Mouse (Mus musculus) cerebellum, adult 9-11 months (tissue): ENCODE measurements around the gene Sqor.

ENCODE experiments used
- DNase-seq: peaks from one replicate; pipeline ENCODE4 v3.0.0; 2022

Sqor gene

DNA sequence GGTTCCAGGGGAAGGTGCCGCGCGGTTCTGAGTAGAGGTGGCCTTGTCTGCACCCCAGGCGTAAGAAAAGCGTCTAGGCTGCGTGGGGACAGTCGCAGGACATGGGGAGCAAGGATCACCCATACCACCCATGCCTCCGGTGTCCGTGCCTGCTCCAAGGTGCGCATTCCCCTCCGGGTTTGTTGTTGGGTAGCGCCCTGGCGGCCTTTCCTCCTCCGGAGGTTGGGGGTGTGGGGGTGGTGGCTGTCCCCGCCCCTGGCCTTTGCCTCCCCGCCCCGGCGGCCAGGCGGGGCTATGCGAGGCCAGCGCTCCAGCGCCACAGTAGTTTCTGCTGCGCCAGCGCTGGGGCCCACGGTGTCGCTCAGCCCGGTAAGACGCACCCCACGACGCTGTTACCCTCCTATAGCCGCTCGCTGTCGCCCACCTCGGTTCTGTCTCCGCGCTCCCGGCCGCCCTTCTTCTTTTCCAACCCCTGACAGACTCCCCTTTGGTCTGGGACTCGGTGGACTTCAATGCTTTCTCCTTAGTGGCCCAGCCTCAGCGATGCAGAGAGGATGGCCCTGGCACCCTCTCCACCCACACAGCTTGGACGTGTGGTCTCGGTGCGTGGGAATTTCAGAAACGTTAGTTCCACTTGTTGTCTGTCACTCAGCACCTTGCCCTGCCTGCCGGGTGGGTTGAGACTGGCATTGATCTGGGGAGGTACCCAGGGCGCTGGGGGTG is at the start of gene Sqor:
Sqor (plus strand) TSS at position 167 of the 723 bp plus-strand sequence.
- peak; percentile 70 for DNase-seq

DNA sequence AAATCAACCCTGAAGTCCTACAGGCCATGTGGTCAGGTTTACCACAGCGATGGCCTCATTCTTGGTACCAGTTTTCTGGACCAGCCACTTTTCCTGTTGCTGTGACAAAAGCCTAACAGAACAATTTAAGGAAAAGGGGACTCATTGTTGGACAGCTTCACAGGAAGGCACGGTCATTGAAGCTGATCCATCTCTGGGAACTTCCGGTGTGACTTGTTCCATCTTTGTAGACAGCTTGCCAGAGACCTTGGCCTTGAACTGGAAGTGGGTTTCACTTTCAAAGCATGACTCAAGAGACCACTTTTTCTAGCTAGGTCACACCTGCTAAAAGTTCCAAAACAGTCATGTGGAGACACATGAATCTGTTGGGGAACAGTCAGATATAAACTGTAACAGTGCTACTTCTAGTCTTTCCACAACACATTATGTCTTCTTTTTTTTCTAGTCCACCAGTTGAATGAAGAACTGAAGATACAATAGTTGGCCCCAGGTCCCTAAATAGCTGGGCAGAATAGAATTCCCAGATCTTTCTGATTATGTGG is 48.7 kb upstream of the Sqor start:
- no peak for DNase-seq

DNA sequence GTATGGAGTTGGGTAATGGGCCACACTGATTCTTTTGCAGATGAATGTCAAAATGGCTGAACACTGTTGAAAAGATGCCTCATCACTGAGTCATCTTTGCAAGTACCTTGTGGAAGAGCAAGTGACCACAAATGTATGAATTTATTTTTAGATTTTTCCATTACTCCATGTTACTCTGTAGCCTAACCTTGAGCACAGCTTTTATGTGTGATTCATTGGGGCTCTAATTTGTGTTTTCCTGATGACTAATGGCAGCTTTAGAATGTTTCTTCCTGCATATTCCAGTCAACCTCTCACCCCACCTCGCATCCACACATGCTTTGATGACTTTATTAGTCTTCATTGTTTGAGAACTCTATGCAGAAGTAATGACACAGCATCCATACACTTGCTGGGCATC is 45.8 kb upstream of the Sqor start:
- DNase-seq = no peak

DNA sequence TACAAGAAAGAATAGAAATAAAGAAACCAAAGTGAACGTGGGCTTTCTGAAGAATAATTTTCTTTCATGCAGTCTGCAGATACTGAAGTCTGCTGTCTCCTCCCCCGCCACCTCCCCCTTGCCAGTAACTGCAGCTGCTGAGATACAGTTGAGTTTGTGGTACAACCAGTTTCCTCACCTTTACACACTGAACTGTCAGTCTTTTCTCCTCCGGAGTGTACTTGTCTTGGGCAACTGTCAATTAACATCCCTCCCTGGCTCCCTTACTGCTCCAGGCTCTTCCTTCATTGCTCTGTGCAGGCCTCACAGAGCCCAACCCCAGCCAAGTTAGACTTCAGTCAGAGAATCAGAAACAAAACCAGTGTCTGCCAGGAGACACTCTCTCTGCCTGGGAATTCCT is 44.5 kb upstream of the Sqor start:
- DNase-seq = no peak

DNA sequence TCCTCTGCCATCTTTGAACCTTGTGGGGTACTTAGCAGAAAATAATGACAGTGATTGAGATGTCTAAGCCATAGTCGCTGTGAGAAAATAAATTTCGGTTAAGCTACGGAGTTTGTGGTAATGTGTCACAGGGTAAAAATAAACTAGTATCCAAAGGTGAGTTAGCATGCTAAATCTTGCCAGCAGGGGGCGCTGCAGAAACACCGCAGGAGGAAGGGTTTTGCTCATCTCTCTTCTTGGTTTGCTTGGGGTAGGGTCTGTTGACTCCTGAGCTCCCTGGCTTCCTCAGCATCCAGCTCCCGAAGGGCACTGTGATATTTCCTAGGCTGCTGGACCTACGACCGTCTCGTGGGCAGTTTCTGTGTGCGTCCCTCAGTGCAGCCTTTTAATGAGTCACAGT is 39.4 kb upstream of the Sqor start:
- no peak for DNase-seq

DNA sequence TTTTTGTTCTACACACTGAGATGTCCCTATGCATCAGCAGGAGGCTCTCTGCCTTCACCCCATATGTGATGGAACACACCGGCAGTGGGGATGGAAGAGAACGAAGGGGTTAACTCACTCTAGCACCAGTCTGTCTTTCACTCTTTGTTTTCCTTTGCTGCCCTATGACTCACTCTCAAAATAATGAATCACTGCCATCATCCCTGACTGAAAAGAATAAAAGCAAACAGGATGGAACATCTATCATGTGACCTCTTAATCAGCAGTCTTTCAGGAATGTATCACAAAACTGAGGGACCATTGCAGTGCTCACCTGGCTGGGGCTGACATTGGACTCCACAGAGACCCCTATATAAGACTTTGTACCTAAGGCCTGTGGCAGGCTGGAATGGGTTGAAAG is 33.6 kb upstream of the Sqor start:
- DNase-seq = no peak

DNA sequence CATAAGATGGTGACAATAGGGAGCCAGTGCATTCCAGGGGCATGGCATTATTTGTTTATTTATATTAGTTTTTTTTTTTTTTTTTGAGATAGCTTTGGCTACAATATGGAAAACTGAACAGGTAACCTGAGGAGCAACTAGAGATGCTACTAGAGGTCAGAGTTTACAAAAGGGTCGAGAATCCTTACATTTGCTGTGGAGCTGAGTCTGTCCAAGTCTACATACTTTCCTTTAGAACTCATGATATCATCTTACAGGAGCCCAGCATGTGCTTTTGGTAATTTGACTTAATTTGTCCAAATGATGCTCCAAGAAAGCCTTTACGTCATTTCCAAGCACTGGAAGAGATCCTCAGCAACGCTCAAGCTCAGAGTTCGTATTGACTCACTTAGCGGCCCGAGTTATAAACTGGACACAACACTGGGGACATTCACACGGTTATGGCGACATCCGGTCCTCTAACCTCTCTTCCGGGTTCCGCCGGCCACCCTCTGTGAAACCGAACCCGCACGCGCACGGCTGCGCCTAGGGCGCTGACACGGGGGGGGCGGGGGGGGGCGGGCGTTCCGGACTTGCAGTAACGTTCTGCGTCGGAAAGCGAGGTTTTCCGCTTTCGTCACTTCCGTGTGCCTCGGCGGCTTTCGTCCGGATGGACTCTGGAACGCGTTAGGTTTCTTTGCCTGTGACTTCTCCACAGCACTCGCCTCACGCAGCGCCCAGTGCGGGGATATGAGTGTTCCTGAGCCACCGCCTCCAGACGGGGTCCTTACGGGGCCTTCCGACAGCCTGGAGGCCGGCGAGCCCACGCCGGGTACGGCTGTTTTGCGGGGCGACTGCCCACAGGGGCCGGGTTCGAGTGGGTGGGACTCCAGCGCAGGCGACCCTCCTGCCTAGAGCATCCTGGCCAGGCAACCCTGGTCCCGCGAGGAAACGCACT is 26.9 kb upstream of the Sqor start, which contains the start of gene Bloc1s6:
Bloc1s6 (plus strand) TSS at position 610 of the 937 bp plus-strand sequence.
- DNase-seq = peak; percentile 93

DNA sequence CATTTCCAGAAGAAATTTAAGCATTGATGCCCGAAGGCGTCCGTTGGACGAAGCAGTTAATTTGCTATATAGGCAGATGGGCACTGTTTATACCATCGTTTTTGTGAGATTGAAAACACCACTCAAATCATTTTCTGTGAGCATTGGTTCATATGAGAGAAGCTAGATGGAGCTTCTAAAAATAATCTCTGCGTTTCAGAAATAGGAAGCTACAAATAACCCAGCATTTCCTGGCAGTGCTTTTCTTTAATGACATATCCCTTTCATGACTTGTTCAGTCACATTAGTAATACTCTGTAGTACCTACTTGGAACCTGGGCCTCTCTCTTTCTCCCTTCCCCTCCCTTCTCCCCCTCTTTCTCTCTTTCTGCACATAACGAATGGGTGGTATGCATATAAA is 26.0 kb upstream of the Sqor start:
- no peak for DNase-seq

DNA sequence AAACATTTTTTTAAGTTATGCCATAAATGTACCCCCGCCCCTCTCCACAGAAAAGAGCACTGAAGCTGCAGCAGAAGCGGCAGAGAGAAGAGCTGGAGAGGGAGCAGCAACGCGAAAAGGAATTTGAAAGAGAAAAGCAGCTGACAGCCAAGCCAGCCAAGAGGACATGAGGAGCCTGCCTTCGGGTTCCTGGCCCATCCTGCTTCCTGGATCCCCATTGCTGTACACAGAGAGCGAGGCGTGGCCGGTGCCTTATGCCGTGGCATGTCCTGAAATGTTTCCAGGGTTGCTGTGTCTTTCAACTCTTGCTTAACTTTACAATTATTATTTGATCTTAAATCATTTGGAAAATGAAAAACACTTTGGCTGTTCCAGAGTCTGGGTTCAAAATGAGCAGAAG is 18.6 kb upstream of the Sqor start:
- DNase-seq = no peak

DNA sequence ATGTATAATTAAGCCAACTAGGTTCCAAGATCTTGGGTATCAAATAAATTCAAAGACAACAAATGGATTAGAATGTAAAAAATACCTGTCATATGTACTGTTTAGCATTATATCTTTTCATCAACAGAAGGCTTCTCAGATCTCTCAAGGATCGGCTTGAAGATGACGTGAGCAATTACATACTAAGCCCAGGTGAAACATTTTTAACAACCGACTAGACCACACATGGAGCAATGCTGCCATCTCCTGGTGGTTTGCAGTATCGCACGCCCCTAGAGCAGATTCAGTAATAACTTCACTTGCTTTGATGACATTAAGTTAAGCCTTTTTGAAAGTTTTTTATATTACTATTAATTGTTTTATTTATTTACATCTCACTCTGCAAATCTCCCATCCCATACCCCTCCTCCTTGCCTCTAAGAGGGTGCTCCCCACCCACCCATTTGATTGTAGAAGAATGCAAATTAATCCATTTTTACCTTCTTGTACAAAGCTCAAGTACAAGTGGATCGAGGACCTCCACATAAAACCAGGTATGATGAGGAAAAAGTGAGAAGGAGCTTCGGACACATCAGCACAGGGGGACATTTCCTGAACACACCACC is 11.2 kb upstream of the Sqor start:
- peak; percentile 63 for DNase-seq

DNA sequence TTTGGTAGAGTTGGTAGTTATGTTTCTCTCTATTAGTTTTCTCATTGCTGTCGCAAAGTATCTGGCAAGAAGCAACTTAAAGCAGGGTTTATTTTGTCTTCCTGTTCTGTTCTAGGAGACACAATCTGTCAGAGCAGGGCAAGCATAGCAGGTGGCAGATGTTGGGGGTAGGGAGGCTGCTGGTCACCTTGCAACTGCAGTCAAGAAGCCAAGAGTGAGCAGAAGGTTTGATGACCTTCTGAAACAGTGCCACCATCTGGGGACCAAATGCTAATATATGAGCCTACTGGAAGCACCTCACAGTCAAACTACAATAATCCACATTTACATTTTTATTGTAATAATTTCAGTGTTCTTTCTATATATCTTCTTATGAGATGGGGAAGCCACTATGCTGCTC is 5.2 kb upstream of the Sqor start:
- DNase-seq = peak; percentile 88

DNA sequence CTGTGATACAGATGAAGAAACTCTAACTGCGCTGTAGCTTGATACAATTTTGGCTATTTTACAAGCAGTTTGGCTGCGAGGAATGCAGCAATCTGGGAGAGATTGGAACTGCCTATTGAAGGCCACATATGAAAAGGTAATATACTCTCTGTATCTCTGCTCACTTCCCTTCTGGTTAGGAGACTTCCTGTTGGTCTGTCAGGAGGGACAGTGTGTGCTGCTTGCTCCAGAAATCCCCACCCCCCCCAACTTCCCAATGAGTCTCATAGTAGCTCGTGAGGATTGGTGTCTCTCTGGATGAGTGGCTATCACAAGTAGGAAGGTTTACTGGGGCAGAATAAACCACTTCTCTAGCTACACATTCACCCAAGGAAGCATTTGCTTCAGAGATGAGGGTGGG is 2.0 kb upstream of the Sqor start:
- DNase-seq = no peak

DNA sequence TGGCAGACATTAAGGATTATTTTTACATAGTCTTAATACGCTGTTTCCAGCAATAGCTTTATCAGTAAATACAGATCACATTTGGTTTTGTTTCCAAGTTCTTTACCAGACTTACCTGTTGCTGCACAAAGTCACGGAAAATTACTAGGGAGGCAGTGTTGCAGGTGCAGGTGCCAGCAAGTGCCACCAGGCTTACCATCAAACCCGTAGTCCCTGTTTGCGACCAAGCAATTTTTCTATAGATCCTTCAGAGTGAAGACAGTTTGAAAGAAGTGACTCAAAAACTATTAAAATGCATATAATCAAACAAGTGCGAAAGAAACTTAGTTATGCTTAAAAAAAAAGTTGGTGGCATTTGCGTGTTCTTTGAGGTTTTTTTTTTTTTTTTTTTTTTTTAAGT is 511 bp upstream of the Sqor start:
- no peak for DNase-seq

DNA sequence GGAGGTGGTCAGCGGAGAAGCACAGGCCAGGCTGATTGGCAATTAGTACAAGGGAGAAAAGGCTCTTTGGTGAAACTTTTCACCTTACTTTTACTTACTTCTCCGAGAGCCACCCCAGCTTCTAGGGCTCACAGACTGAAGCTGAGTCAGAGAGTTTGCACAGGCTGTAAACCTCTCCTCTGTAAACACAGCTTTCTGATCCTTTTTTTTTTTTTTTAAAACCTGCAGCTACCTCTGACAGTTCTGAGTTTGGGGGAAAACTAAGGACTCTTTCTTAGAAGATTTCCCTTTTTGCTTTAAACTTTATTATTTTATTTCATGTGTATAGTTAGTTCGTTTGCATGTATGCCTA is 733 bp downstream of the Sqor start:
- DNase-seq = no peak

DNA sequence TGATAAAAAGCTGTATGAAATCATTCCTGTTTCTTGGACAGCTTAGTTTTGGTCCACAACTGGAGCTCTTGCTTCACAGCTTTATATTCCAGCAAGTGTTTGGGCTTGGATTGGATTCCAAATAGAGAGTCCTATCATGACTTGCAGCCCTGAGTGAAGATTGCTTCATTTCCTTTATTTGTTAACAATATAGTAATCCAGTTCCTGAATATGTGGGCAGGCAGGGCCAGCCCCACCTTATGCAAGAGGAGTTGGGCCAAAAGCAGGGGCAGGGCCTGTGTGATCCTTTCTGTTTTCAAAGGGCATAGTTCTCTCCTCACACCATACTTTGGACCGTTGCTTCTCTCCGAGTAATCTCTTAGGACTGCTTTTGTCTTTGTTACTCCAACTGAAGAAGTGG is 6.0 kb downstream of the Sqor start:
- DNase-seq = no peak

DNA sequence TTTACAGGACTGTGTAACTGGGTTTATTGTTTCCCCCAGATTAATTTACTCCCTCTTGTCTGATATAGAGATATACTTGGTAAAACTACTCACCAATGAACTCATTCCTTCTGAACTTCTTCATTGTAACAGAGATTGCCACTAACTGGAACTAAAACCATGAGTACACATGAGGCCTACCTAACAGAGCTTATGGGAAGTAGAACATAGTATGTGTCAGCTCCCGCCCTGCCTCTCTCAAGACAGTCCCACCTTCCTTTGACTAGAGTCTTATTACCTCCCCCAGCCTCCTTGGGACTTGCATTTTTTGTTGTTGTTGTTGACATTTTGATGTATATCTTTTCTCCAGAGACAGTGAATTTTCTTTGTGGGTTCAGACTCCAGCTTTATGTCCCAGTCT is 7.9 kb downstream of the Sqor start:
- DNase-seq = no peak

DNA sequence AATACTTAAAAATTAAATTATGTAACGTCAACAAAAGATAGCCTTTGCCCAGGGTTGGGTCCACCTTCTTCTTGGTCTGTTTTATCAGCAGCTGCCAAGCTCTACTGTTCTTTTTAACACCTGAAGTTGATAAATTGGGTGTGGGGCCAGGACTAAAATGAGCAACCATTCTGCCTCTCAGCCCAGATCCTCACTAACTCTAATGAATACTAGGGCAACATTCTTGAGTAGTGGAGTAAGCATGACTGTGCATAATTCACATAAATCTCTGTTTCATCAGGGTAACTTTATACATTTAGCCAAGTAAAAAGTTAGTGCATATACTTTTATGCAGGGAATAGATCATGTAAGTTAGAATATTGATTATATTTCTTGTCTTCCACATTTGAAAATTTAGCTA is 10.5 kb downstream of the Sqor start:
- no peak for DNase-seq

DNA sequence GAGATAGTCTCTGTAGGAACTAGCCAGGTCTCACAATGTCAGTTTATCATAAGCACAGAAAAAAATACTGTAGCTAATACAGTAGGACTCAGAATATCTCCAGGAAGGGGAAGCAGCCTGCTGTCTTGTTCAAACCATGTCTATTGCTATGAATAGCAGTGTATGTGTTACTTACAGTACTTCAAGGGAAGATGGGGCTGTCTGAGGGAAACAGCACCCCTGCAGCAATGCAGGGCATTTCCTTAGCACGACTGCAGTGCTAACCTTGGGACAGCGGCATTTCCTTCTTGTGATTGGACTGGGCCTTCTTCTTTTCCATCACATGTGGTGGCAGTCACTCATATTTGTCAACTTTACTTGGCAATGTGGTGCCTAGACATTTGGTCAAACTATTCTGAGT is 11.8 kb downstream of the Sqor start:
- DNase-seq = no peak

DNA sequence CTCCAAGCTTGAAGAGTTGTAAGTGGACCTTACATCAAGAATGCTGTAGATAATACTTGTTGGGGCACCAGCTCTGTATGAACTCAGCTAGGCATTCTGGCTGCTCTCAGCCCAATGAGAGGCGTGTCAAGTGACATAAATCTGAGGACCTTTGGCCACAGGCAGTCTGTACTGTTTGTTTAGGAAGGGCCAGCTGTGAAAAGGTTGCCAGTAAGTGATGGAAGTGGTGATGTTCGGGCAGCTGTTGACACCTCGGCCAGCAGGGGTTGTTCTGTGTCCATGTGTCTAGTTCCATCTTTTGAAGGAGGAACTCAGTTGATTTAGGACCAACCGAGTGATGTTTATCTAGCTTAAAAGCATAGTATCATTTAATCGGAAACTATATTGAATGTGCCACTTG is 14.9 kb downstream of the Sqor start:
- no peak for DNase-seq

DNA sequence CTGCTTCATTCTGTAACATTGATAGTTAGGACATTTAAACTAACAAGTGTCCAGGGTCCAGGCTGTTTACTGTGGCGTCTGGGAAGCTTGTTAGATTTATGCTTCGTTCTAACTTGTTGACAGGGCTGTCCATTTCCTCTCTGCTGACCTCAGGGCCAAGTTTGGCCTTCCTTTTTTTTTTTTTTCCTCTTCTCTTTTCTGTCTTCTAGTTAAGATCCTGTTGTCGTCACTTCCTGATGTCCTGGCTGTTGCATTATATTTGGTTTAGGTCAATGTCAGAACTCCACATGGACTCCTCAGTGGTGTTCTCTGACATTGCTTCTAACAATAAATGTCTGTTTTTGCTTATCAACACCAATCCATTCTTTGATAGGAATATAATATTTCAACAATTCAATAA is 15.4 kb downstream of the Sqor start:
- no peak for DNase-seq

DNA sequence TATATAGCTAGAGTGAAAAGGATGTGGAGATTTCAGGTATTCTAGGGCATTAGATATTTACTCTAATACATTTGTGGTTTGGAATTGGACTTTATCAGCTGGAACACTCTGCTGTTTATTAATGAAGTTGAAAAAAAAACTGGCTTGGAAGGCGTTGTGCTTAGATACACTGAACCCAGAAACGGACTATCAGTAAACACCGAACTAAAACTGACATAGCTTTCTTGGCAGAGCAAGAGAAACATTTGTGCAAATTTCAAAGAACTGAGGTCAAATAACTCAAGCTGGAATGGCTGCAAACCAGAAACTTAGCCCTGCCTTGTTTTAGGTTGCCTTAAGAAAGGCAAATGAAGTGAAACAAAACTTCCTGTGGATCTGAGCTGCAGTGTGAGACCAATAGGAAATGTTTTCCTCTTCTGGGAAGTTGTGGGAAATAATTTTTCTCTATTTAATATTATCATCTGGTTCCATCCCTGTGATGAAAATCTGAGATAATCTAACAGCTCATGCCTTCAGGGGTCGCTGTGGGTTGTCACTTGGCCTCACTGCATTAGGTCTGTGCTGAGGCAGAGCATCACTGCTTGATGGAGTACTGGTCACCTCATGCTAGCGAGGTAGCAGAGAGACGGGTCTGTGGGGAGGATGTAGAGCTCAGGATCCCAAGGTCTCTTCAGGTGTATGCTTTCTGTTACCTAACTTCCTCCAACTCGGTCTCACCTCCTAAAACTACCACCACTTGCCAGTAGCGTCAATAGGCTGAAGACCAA is 16.7 kb downstream of the Sqor start:
- DNase-seq = no peak

DNA sequence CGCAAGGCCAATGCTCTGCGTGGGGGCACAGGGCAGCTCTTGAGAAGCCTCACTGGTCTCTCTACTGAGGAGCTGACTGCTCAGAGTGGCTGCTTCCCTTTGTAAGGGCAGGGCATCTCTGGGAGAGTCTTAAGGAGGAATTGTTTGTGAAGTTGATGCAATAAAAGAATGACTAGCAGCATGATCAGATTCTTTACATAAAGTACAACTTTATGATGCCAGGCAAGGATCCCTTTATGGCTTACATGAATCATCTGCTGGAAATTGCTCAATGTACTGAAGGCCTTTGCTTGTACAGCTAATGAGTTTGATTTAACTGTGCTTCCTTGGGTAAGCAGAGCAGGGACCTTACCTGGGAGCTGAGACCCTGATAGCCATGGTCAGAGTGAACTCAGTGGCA is 18.7 kb downstream of the Sqor start:
- DNase-seq = no peak

DNA sequence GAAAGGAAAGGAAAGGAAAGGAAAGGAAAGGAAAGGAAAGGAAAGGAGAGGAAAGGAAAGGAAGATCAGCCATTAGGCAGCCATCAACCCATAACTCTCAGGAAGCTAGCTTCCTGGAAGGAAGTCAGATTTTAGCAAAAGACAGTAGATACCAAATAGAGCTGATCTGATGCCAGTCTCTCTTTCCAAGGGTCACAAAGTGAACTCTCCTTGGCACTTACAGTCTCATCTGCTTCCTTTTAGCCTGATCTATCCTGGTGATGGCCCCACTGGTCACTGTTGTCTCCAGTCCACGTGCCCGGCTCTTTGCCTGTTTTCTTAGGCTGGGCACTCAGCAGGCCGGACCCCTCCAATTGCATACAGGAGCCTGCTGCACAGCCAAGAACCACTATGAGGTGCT is 19.7 kb downstream of the Sqor start:
- DNase-seq = no peak
